Mouse (Mus musculus): ENCODE results near the gene Nmt2.

The Nmt2 gene

DNA sequence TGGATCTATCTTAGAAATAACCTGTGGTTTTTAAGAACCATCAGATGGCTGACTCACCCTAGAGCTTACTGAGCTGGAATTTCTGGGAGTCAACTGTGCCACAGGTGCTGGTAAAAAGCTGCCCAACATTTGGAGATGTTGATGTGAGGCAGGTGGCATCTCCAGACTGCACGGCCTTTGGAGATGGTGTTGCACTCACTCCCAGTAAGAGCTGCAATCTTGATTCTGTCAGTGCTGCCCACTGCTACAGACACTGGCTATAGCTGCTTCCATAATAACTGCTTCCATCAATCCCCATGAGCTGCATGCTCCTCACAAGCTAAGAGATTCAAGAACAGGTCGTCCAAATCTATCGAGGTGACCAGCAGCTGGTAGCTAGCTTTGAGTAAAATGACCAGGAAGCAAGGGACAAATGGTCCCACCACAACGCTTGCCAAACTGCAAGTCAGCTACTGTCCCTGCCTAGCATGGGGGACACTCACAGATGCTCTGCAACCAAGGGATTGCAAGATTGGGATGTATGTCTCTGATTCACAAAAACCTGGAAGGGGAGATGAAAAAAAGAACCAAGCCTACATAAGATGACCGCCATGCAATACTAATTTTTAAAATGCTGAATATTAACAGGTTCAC is 47.2 kb downstream of the Nmt2 start:
- no peak for DNase-seq

DNA sequence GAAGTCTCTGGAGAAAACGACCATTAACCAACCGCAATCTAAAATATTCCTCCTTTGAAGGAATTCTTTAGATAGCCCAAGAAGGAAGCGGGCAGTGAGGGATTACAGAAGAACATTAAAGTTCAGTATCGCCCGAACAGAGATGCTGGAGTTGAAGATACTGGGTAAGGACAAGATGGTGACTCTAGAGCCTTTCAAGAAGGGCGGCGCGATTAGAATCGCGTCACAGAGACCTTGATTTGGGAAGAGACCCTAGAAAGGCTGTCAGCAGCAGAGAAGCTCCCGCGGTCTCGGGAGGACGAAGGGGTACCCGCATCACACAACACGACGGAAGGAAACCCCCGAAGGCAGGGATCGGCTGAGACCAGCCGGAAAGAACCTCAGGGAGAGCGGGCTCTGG is 48.0 kb downstream of the Nmt2 start:
- DNase-seq, result no peak

DNA sequence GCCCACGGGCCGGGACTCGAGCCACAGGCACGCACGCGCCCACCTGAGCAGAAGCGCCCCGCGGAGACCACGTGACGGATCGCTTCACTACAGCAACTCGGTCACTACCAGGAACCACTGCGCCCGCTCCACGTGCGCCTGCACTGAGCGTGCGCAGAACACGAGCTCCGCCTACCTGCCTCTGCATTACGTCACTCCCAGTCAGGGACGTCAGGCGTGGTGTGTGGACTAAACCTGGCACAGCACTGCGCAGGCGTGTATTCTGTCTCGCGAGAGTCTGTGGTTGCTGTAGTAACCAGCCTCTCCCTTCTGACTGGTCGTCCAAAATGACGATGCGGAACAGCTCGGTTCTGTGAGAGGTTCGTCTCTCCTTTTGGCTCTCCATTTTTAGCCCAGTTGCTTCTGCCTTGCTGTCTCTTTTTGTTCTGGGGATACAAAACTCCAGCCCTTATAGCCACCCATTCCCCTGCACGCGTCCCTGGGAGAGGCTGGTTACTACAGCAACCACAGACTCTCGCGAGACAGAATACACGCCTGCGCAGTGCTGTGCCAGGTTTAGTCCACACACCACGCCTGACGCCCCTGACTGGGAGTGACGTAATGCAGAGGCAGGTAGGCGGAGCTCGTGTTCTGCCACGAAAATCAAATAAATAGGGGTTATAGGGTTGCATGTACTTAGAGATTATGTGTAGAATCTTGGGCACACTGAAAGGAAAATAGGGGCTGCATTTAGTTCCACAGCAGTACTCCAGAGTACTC is 48.7 kb downstream of the Nmt2 start, which contains the start of gene Rpp38:
Rpp38 (minus strand) TSS at position 160 of the 759 bp plus-strand sequence.
- peak; percentile 99 for DNase-seq

DNA sequence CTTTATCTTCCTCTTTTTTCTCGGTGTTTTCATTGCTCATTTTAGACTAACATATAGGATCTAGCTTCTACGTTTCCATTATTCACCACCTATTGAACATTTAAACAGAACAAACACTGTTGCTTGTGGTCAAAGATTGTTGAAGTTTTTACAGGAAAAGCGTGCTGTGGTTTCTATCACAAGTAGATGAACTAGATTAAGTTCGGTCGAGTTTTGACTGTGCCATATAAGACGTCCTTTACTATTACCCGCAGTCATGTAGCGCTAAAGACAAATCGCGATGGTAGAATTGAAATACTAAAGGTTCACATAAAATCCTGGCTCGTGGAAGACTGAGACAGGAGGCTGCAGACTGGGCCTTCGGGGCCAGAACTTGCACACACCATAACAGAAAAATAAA is 49.7 kb downstream of the Nmt2 start:
- no peak for DNase-seq

DNA sequence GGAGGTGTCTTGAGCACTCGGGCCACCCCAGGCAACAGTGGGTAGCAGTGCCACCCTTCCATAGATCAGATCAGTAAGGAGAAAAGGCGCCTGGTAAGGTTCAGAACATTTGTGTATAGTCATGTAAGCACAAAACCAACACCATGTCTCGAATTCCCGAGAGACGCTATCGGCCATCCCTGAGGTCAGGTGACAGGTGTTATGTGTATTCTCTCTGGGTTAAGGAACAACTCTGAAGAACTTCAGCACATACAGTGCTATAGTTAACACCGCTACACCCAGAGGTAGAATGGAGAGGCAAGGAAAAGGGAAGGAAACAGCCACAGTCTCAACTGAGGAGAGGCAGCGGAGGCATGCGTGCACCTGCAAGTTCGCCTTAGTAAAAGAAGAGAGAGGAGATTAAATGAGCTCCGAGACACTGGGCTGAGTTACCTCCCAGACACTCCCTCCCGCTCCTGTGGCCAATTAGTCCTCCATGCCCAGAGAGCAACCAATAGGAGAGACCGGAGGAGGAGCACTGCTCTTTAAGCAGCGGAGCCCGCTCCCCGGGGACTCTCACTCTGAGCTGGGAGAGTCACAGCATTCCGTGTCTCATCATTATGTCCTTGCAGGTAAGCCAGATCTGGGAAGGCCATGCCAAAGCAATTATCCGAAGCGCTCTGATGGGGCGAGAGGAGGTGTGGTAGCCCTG is 51.7 kb downstream of the Nmt2 start, which contains the start of gene Acbd7:
Acbd7 (plus strand) TSS at position 558 of the 691 bp plus-strand sequence.
- peak; percentile 75 for DNase-seq

DNA sequence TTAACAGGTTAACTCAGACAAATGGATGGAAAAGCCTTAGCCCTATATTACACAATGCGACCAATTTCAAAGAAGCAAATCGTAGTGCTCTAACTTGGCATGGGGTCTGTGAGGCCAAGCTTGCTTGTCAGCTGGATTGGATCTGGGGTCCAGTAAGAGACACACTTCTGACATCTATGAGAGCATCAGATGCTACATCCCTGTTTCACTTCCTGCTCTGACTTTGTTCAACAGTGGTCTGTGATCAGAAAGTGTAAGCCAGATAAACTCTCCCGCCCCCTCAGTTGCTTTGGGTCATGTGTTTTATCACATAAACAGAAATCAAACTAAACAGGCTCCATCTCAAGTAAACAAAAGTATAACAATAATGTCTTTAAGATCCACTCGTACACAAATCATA is 64.4 kb downstream of the Nmt2 start:
- no peak for DNase-seq

DNA sequence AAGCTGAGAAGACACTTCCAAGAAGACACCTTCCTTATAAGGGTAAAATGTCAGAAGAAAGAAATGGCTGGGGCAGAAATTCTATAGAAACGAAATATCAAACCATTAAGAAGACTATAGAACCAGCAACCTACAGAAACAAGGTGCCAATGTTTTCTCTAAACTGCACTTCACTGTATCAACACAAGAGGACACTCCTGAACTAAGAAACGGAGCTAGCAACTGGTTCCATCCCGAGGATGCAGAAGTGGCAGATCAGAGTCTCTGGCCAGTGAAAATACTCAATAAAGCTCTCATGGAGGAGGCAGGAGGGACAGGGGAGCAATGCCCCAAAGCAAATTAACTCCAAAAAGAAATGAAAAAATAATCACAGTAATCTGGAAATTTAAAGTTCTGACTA is 64.9 kb downstream of the Nmt2 start:
- peak; percentile 52 for DNase-seq

DNA sequence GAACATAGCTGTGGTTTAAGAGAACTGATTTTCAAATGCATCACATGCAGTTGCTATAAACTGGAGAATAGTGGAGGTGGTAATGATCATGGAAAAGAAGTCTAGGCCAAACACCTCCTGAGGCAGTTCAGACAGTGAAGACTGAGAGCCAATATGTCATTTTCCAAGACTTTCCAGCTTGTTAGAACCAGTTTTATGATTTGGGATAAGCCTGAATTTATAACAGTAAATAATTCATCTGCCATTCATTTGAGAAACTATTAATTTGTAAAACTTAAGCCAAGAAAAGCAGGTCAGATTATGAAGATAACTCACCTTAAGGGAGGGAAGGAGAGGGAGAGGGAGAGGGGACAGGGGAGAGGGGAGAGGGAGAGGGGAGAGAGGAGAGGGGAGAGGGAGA is 69.1 kb downstream of the Nmt2 start:
- DNase-seq, result no peak

DNA sequence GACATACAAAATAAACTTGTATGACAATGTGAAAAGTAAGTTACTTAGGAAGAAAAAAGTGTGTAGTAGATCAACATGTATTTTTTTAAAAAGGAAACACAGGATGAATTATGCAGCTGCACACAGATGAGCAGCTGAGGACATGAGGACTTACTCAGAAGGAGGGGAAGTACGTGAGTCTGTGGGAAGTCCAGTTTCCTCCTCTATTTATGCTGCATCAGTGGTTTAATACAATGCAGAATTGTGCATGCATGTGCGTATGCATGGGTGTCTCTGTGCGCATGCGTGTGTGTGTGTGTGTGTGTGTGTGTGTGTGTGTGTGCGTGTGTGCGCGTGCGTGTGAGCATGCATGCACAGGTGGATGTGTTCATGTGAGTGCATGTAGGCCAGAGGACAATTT is 71.8 kb downstream of the Nmt2 start:
- DNase-seq, result no peak

DNA sequence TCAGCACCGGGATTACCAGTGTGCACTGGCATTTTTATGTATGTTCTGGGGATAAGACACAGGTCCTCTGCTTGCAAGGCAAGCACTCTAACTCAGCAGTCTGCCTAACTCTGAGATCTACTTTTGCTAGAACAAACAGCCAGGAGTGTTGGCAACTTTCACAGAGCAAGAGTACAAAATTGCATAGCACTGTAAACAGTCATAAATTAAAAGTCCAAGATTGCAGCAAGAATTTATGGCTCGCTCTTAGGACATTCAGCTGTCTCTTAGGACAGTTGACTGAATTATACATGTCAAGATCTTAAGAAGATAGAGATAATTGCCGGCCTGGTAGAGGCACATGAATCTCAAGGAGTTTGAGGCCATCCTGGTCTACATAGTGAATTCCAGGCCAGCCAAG is 72.3 kb downstream of the Nmt2 start:
- DNase-seq, result no peak

DNA sequence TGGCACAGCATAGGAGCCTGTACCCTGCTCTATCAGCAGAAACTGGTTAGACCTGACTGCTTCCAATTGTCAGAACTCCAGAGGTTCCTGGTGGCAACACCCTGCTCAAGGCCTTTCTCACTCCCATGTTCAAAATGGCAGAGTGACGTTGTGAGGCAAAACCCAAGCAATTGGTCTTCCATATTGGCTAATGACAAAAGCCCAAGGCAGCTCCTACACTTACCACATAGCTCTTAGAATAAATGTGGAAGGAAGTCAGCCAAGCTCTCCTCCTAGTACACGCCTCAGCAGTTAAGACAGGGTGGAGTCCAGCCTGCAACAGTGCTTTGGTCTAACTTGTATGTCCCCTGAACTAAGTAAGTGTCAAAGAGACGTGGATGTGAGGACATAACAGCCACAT is 73.9 kb downstream of the Nmt2 start:
- no peak for DNase-seq

DNA sequence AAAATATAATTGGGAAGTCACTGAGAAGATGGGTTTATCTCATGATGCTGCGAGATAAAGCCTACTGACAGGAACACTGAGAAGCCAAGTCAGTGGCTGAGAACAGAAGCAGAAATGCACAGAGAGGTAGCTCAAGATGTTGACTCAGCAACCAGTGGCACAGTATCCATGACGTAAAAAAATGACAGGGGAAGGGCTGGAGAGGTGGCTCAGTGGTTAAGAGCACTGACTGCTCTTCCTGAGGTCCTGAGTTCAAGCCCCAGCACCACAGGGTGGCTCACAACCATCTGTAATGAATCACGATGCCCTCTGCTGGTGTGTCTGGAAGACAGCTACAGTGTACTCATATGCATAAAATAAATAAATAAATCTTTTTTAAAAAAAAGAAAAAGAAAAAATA is 77.1 kb downstream of the Nmt2 start:
- no peak for DNase-seq

DNA sequence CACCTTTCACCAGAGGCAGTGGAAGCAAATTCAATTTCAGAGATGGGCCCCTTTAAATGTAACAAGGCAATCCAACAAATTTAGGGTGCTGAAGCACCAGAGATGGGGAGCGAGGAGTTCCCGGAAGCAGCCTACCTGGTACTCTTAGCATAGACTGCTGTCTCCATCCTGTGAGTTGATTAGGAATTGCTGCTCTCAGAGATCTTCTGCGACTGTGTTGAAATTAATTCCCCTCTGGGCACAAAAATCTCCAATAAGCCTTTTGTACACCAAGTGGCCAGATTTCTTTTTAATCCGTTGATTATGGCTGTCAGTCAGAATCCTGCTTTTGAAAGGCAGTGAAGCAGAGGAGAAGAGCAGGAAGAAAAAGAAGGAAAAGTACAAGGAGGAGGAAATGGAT is 81.1 kb downstream of the Nmt2 start:
- DNase-seq, result no peak
